Comparison of ENCODE assay signal across 9 mouse cellular contexts in the genomic region with DNA sequence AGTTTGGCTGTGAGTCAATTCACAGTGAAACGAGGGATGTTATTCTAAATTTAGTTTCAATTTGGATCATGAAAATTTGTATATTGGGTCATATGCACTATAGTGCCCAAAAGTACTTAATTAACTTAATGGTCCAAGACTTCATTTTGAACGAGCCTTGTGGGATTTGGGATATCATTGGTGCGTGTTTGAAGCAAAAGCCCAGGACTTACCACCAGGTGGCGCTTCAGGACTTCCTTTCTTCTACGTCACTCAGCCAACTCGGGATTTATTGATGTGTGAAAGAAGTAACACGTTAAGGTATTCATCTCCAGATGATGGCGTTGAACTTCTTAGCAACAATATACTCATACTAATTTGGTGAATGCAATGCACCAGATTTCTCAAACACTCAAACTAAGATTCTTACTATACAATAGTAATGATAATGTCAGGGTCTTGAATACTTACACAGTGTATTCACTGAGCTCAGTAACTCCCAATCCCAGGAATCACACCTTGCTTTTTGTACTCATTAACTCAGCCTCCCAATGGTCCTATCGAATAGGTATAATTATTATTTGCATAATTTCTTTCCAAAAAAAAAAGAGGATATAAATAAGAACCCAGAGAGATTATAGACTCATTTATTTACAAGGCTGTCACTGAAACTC.
DNase-seq lines count a peak whose midpoint lies in the region; ATAC-seq and TF ChIP-seq lines count a peak whose summit lies in the region.
"Had no signal": no experiment of that assay in that cellular context is flagged by ENCODE, and none has a peak within 500 bp of the region (broad histone marks: within the 10 kb centered on the region; RNA-seq: fewer than 3 reads in every experiment).

No protein-coding gene starts in this region.

- peak; percentile 83 for DNase-seq in 3T3-L1 (ENCODE audit: low read depth, low spot score)
- DNase-seq in Muller cell, postnatal 12 days (ENCODE audit: inconsistent ontology term) = peak; percentile 64
- DNase-seq in cerebellum, adult 9-11 months = peak; percentile 73
- DNase-seq in frontal cortex, postnatal 10 days (ENCODE audit: low spot score in 2 of 2) = peak; percentile 49 to 80
- peak; percentile 57 to 85 for DNase-seq in kidney, postnatal 36 days
- DNase-seq in liver, postnatal 0 days = peak; percentile 50
- DNase-seq in ovary, postnatal 14 days (ENCODE audit: low spot score) = peak; percentile 58
- peak; percentile 22 for DNase-seq in yolk sac, embryonic 10.5 days (ENCODE audit: low spot score)

- no peak overlapping the region for H3K4me3 ChIP-seq in liver, postnatal 0 days (ENCODE audit: low read depth, low read length)
- H3K4me3 ChIP-seq: heart, embryonic 13.5 days had no signal

- no peaks in the 10 kb centered on the region for H3K27me3 ChIP-seq in liver, postnatal 0 days (ENCODE audit: insufficient read depth, low read length)
- H3K27me3 ChIP-seq: heart, embryonic 13.5 days had no signal

- 9% methylated on average over 9 of the region's 9 CpGs for WGBS in liver, postnatal 0 days (ENCODE audit: insufficient replicate concordance)

- peak; percentile 72 for TF ChIP-seq CTCF in liver, postnatal 0 days (IDR thresholded peaks at IDR 0.05; ENCODE audit: low read depth)

- H3K4me2 ChIP-seq in liver, postnatal 0 days (ENCODE audit: low read depth, low read length) = no peak overlapping the region
- H3K4me2 ChIP-seq: heart, embryonic 13.5 days had no signal

- no peak for ATAC-seq in liver, postnatal 0 days

- no peaks in the 10 kb centered on the region for H3K4me1 ChIP-seq in liver, postnatal 0 days (ENCODE audit: insufficient read depth)
- H3K4me1 ChIP-seq: heart, embryonic 13.5 days had no signal

- no peak overlapping the region for H3K9ac ChIP-seq in liver, postnatal 0 days (replicated peaks)
- H3K9ac ChIP-seq: heart, embryonic 13.5 days had no signal

- no peaks in the 10 kb centered on the region for H3K36me3 ChIP-seq in liver, postnatal 0 days (replicated peaks; ENCODE audit: insufficient read depth, low read length)
- H3K36me3 ChIP-seq: heart, embryonic 13.5 days had no signal

- no peaks in the 10 kb centered on the region for H3K9me3 ChIP-seq in liver, postnatal 0 days (ENCODE audit: low read length)
- H3K9me3 ChIP-seq: heart, embryonic 13.5 days had no signal

- no peak overlapping the region for H3K27ac ChIP-seq in liver, postnatal 0 days (ENCODE audit: low read depth)
- H3K27ac ChIP-seq: heart, embryonic 13.5 days had no signal

- no peak for TF ChIP-seq EP300 in liver, postnatal 0 days (IDR thresholded peaks at IDR 0.05; ENCODE audit: low read depth)

Comparison
In these comparisons a context has a peak if more than half of its experiments do, and no peak if none do; other contexts are left out.
1. DNase-seq: peak in every context shown above with its lines; median percentile 83 in 3T3-L1; 73 in cerebellum, adult 9-11 months; 71 in kidney, postnatal 36 days; 64 in frontal cortex, postnatal 10 days; 64 in Muller cell, postnatal 12 days; 58 in ovary, postnatal 14 days; 50 in liver, postnatal 0 days; 22 in yolk sac, embryonic 10.5 days.